Mouse (Mus musculus): ENCODE results near the gene Pex5. TPM values are rescaled to one million over a fixed set of nuclear protein-coding genes. Genes with fewer than 3 reads are reported as not detected.

Pex5 gene
- total and polyA plus RNA-seq, 2 experiments from 2014 or later: 49.0 to 74.4 TPM

- no peaks in the 10 kb centered on the region for H3K36me3 ChIP-seq (ENCODE audit: insufficient read depth, low read length)
- no peak overlapping the region for H3K4me3 ChIP-seq (ENCODE audit: low read length)
- no peak overlapping the region for H3K9ac ChIP-seq (replicated peaks; ENCODE audit: low read length)
- WGBS: 84% methylated on average over 11 of the region's 11 CpGs
- H3K27me3 ChIP-seq (ENCODE audit: insufficient read depth, low read length): no peaks in the 10 kb centered on the region
- H3K27ac ChIP-seq: no peak overlapping the region
- ATAC-seq: no peak
- H3K9me3 ChIP-seq (ENCODE audit: low read length): no peaks in the 10 kb centered on the region
- DNase-seq (ENCODE audit: low spot score): no peak
- no peak overlapping the region for H3K4me2 ChIP-seq (ENCODE audit: low read depth, low read length)
- no peak for TF ChIP-seq CTCF (IDR thresholded peaks at IDR 0.05; ENCODE audit: low read depth)
- H3K4me1 ChIP-seq (ENCODE audit: insufficient read depth, low read length): no peaks in the 10 kb centered on the region
These were observed 39.4 kb downstream of the Pex5 start for GRCm38 (mm10) chr6:124375435-124375884.

GRCm38 (mm10) chr6:124374683-124375082, 40.2 kb downstream of the Pex5 start:
- Histone ChIP-seq H3K9ac (replicated peaks; ENCODE audit: low read length) (no peak overlapping the region), H3K27ac (no peak overlapping the region), H3K4me1 (ENCODE audit: insufficient read depth, low read length) (no peaks in the 10 kb centered on the region), H3K4me3 (ENCODE audit: low read length) (no peak overlapping the region), H3K9me3 (ENCODE audit: low read length) (no peaks in the 10 kb centered on the region), H3K4me2 (ENCODE audit: low read depth, low read length) (no peak overlapping the region), H3K27me3 (ENCODE audit: insufficient read depth, low read length) (no peaks in the 10 kb centered on the region), H3K36me3 (ENCODE audit: insufficient read depth, low read length) (no peaks in the 10 kb centered on the region)
- DNase-seq (ENCODE audit: low spot score) (no peak), ATAC-seq (no peak)
- no peak for TF ChIP-seq CTCF (IDR thresholded peaks at IDR 0.05; ENCODE audit: low read depth)
- 77% methylated on average over 4 of the region's 4 CpGs for WGBS

GRCm38 (mm10) chr6:124373584-124374206, 41.2 kb downstream of the Pex5 start:
- Histone ChIP-seq H3K4me1 (ENCODE audit: insufficient read depth, low read length) (no peaks in the 10 kb centered on the region), H3K27me3 (ENCODE audit: insufficient read depth, low read length) (no peaks in the 10 kb centered on the region), H3K36me3 (ENCODE audit: insufficient read depth, low read length) (no peaks in the 10 kb centered on the region), H3K9me3 (ENCODE audit: low read length) (no peaks in the 10 kb centered on the region), H3K4me3 (ENCODE audit: low read length) (no peak overlapping the region), H3K4me2 (ENCODE audit: low read depth, low read length) (no peak overlapping the region), H3K27ac (no peak overlapping the region), H3K9ac (replicated peaks; ENCODE audit: low read length) (no peak overlapping the region)
- no peak for TF ChIP-seq CTCF (IDR thresholded peaks at IDR 0.05; ENCODE audit: low read depth)
- WGBS: 87% methylated on average over 6 of the region's 6 CpGs
- ATAC-seq: no peak
- DNase-seq (ENCODE audit: low spot score): no peak

- no peak for ATAC-seq
- WGBS: 63% methylated on average over 5 of the region's 5 CpGs
- DNase-seq (ENCODE audit: low spot score): no peak
- no peaks in the 10 kb centered on the region for H3K4me1 ChIP-seq (ENCODE audit: insufficient read depth, low read length)
- no peaks in the 10 kb centered on the region for H3K27me3 ChIP-seq (ENCODE audit: insufficient read depth, low read length)
- H3K27ac ChIP-seq: no peak overlapping the region
- no peaks in the 10 kb centered on the region for H3K9me3 ChIP-seq (ENCODE audit: low read length)
- no peak for TF ChIP-seq CTCF (IDR thresholded peaks at IDR 0.05; ENCODE audit: low read depth)
- H3K4me3 ChIP-seq (ENCODE audit: low read length): no peak overlapping the region
- no peak overlapping the region for H3K9ac ChIP-seq (replicated peaks; ENCODE audit: low read length)
- H3K36me3 ChIP-seq (ENCODE audit: insufficient read depth, low read length): no peaks in the 10 kb centered on the region
- H3K4me2 ChIP-seq (ENCODE audit: low read depth, low read length): no peak overlapping the region
These were observed 50.5 kb downstream of the Pex5 start for GRCm38 (mm10) chr6:124364328-124364727.

- TF ChIP-seq CTCF (IDR thresholded peaks at IDR 0.05; ENCODE audit: low read depth): no peak
- H3K4me3 ChIP-seq (ENCODE audit: low read length): no peak overlapping the region
- WGBS: 54% methylated on average over 6 of the region's 6 CpGs
- no peak overlapping the region for H3K4me2 ChIP-seq (ENCODE audit: low read depth, low read length)
- H3K4me1 ChIP-seq (ENCODE audit: insufficient read depth, low read length): no peaks in the 10 kb centered on the region
- no peaks in the 10 kb centered on the region for H3K27me3 ChIP-seq (ENCODE audit: insufficient read depth, low read length)
- no peak overlapping the region for H3K9ac ChIP-seq (replicated peaks; ENCODE audit: low read length)
- H3K36me3 ChIP-seq (ENCODE audit: insufficient read depth, low read length): no peaks in the 10 kb centered on the region
- DNase-seq (ENCODE audit: low spot score) (no peak), ATAC-seq (no peak)
- no peaks in the 10 kb centered on the region for H3K9me3 ChIP-seq (ENCODE audit: low read length)
- no peak overlapping the region for H3K27ac ChIP-seq
These were observed 54.3 kb downstream of the Pex5 start for GRCm38 (mm10) chr6:124360549-124360948.

- no peak for ATAC-seq
- no peak overlapping the region for H3K9ac ChIP-seq (replicated peaks; ENCODE audit: low read length)
- H3K36me3 ChIP-seq (ENCODE audit: insufficient read depth, low read length): no peaks in the 10 kb centered on the region
- WGBS: 87% methylated on average over 6 of the region's 6 CpGs
- H3K4me3 ChIP-seq (ENCODE audit: low read length): no peak overlapping the region
- no peak for TF ChIP-seq CTCF (IDR thresholded peaks at IDR 0.05; ENCODE audit: low read depth)
- DNase-seq (ENCODE audit: low spot score): no peak
- H3K27me3 ChIP-seq (ENCODE audit: insufficient read depth, low read length): no peaks in the 10 kb centered on the region
- H3K27ac ChIP-seq: no peak overlapping the region
- no peak overlapping the region for H3K4me2 ChIP-seq (ENCODE audit: low read depth, low read length)
- no peaks in the 10 kb centered on the region for H3K4me1 ChIP-seq (ENCODE audit: insufficient read depth, low read length)
- no peaks in the 10 kb centered on the region for H3K9me3 ChIP-seq (ENCODE audit: low read length)
These were observed 55.9 kb downstream of the Pex5 start for GRCm38 (mm10) chr6:124358953-124359352.

- no peaks in the 10 kb centered on the region for H3K36me3 ChIP-seq (ENCODE audit: insufficient read depth, low read length)
- H3K4me1 ChIP-seq (ENCODE audit: insufficient read depth, low read length): no peaks in the 10 kb centered on the region
- no peak overlapping the region for H3K4me2 ChIP-seq (ENCODE audit: low read depth, low read length)
- ATAC-seq (no peak), DNase-seq (ENCODE audit: low spot score) (no peak)
- no peak for TF ChIP-seq CTCF (IDR thresholded peaks at IDR 0.05; ENCODE audit: low read depth)
- no peak overlapping the region for H3K9ac ChIP-seq (replicated peaks; ENCODE audit: low read length)
- no peak overlapping the region for H3K4me3 ChIP-seq (ENCODE audit: low read length)
- H3K27me3 ChIP-seq (ENCODE audit: insufficient read depth, low read length): no peaks in the 10 kb centered on the region
- no peak overlapping the region for H3K27ac ChIP-seq
- H3K9me3 ChIP-seq (ENCODE audit: low read length): no peaks in the 10 kb centered on the region
- WGBS: 78% methylated on average over 2 of the region's 2 CpGs
These were observed 61.6 kb downstream of the Pex5 start for GRCm38 (mm10) chr6:124353246-124353645.

Other genes with a start within 250 kb of the Pex5 start
- not detected in 2 replicates for gene Vmn2r27, start 183.2 kb downstream of the Pex5 start, total RNA-seq (2014; rRNA removed)
- gene Vmn2r27, start 183.2 kb downstream of the Pex5 start, polyA plus RNA-seq (2015; fragmentation: Nextera tagmentation; extraction: Ambion mirVana): not detected in 2 replicates
- 0.54 and 1.5 TPM in 2 replicates for gene Cd163, start 110.4 kb downstream of the Pex5 start, total RNA-seq (2014; rRNA removed)
- gene Cd163, start 110.4 kb downstream of the Pex5 start, polyA plus RNA-seq (2015; fragmentation: Nextera tagmentation; extraction: Ambion mirVana): 1.7 and 2.1 TPM in 2 replicates
- 338 and 342 TPM in 2 replicates for gene Clstn3, start 49.7 kb upstream of the Pex5 start, total RNA-seq (2014; rRNA removed)
- gene Clstn3, start 49.7 kb upstream of the Pex5 start, polyA plus RNA-seq (2015; fragmentation: Nextera tagmentation; extraction: Ambion mirVana): 171 and 184 TPM in 2 replicates
- gene C1rl, start 78.0 kb upstream of the Pex5 start, total RNA-seq (2014; rRNA removed): 0.31 and 0.68 TPM in 2 replicates
- 0.39 and 0.41 TPM in 2 replicates for gene C1rl, start 78.0 kb upstream of the Pex5 start, polyA plus RNA-seq (2015; fragmentation: Nextera tagmentation; extraction: Ambion mirVana)
- 0.42 and 1.0 TPM in 2 replicates for gene C1ra, start 97.3 kb upstream of the Pex5 start, total RNA-seq (2014; rRNA removed)
- gene C1ra, start 97.3 kb upstream of the Pex5 start, polyA plus RNA-seq (2015; fragmentation: Nextera tagmentation; extraction: Ambion mirVana): 0.73 and 0.83 TPM in 2 replicates
- gene C1s1, start 127.3 kb upstream of the Pex5 start, total RNA-seq (2014; rRNA removed): 0.89 and 4.7 TPM in 2 replicates
- gene C1s1, start 127.3 kb upstream of the Pex5 start, polyA plus RNA-seq (2015; fragmentation: Nextera tagmentation; extraction: Ambion mirVana): 0.49 and 1.2 TPM in 2 replicates
- gene C1rb, start 155.2 kb upstream of the Pex5 start, total RNA-seq (2014; rRNA removed): not detected in 2 replicates
- gene C1rb, start 155.2 kb upstream of the Pex5 start, polyA plus RNA-seq (2015; fragmentation: Nextera tagmentation; extraction: Ambion mirVana): 0.09 TPM in 1 of 2 replicates, not detected in the other
- gene C1s2, start 221.0 kb upstream of the Pex5 start, total RNA-seq (2014; rRNA removed): not detected in 2 replicates
- 0.13 and 0.18 TPM in 2 replicates for gene C1s2, start 221.0 kb upstream of the Pex5 start, polyA plus RNA-seq (2015; fragmentation: Nextera tagmentation; extraction: Ambion mirVana)
- 32.0 and 48.5 TPM in 2 replicates for gene Lpcat3, start 248.0 kb upstream of the Pex5 start, total RNA-seq (2014; rRNA removed)
- 49.5 and 53.3 TPM in 2 replicates for gene Lpcat3, start 248.0 kb upstream of the Pex5 start, polyA plus RNA-seq (2015; fragmentation: Nextera tagmentation; extraction: Ambion mirVana)

Measured in hindbrain, postnatal 0 days (tissue).